In the genomic region with DNA sequence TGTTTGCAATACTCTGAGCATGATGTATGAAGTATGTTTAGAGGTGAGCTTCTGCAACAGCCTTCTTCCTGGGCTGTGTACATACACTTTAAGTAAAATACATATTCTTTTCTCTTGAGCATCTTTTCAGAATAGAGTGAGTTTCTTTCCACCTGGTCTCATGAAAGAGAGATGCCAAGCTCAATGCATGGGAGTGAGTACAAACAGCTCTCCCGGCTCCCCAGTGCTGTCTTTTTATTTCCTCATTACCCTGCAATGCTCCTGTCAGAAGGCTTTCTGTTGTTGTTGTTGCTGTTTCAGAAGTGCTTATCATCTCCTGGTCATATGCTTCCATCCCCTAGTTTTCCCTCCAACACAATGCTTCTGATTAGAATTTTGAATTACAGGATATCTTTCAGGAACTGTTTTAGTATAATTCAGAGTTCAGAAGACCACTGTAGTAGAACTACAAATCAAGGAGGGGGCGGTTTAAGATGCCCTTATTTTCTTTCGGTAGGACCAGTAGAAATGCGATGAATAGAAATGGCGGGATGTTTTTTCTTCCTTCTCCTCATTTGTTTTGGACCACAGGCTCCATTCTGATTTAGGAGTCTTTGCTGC, we compare ENCODE assay signal across 15 mouse cellular contexts. TPM values are rescaled to one million over a fixed set of nuclear protein-coding genes. Genes with fewer than 3 reads are reported as not detected.
DNase-seq lines count a peak whose midpoint lies in the region; ATAC-seq and TF ChIP-seq lines count a peak whose summit lies in the region.
"Had no signal": no experiment of that assay in that cellular context is flagged by ENCODE, and none has a peak within 500 bp of the region (broad histone marks: within the 10 kb centered on the region; RNA-seq: fewer than 3 reads in every experiment).

No protein-coding gene starts in this region.

- H3K27me3 ChIP-seq in forebrain, embryonic 12.5 days = no peaks in the 10 kb centered on the region
- H3K27me3 ChIP-seq in hindbrain, embryonic 14.5 days (ENCODE audit: control insufficient read depth, insufficient read depth, low read length) = no peaks in the 10 kb centered on the region
- no peaks in the 10 kb centered on the region for H3K27me3 ChIP-seq in midbrain, embryonic 16.5 days (ENCODE audit: control insufficient read depth, insufficient read depth, low read depth, low read length)
- H3K27me3 ChIP-seq: embryonic facial prominence, embryonic 13.5 days; heart, embryonic 13.5 days; kidney, embryonic 15.5 days had no signal

- WGBS in forebrain, embryonic 12.5 days = 12% methylated on average over 5 of the region's 5 CpGs
- WGBS in hindbrain, embryonic 14.5 days = 9% methylated on average over 5 of the region's 5 CpGs
- 2% methylated on average over 5 of the region's 5 CpGs for WGBS in midbrain, embryonic 16.5 days

- no peak for TF ChIP-seq CTCF in cortical plate, adult 2 months (IDR thresholded peaks at IDR 0.05; ENCODE audit: extremely low read depth, insufficient read depth, low read length)

- ATAC-seq in forebrain, embryonic 12.5 days (ENCODE audit: low FRiP score) = 0 out of 2 replicates have a peak, but pooled peaks have one; percentile 12
- ATAC-seq in hindbrain, embryonic 14.5 days (ENCODE audit: low FRiP score) = no peak
- no peak for ATAC-seq in midbrain, embryonic 16.5 days
- ATAC-seq: liver, embryonic 12.5 days had no signal

- H3K27ac ChIP-seq in cortical plate, adult 2 months (ENCODE audit: insufficient read depth, low read length) = peak overlapping the region; percentile 9; the same call in 1 of the 2 replicates
- H3K27ac ChIP-seq in forebrain, embryonic 12.5 days = peak overlapping the region; percentile 97
- H3K27ac ChIP-seq in hindbrain, embryonic 14.5 days = peak overlapping the region; percentile 99
- peak overlapping the region; percentile 99 for H3K27ac ChIP-seq in midbrain, embryonic 16.5 days (ENCODE audit: low read length)
- H3K27ac ChIP-seq: embryonic facial prominence, embryonic 13.5 days; heart, embryonic 13.5 days; kidney, embryonic 15.5 days; liver, embryonic 12.5 days had no signal

- no peak overlapping the region for H3K4me3 ChIP-seq in cortical plate, adult 2 months (ENCODE audit: insufficient read depth, low read length)
- peak overlapping the region; percentile 16; the same call in 1 of the 2 replicates for H3K4me3 ChIP-seq in forebrain, embryonic 12.5 days (replicated peaks)
- H3K4me3 ChIP-seq in hindbrain, embryonic 14.5 days (replicated peaks; ENCODE audit: low read length) = no peak overlapping the region; the same call in 1 of the 2 replicates
- 0 out of 2 replicates have a peak overlapping the region, but pooled peaks have one; percentile 13 for H3K4me3 ChIP-seq in midbrain, embryonic 16.5 days (ENCODE audit: low read depth, low read length)
- H3K4me3 ChIP-seq: embryonic facial prominence, embryonic 13.5 days; heart, embryonic 13.5 days; kidney, embryonic 15.5 days; liver, embryonic 12.5 days; myocyte had no signal

- peaks cover 5% of the 10 kb centered on the region; the same call in 1 of the 2 replicates for H3K4me1 ChIP-seq in cortical plate, adult 2 months (ENCODE audit: control insufficient read depth, insufficient read depth, low read length)
- peaks cover 52% of the 10 kb centered on the region for H3K4me1 ChIP-seq in forebrain, embryonic 12.5 days
- H3K4me1 ChIP-seq in hindbrain, embryonic 14.5 days (replicated peaks; ENCODE audit: control insufficient read depth, insufficient read depth, low read length) = peaks cover 51% of the 10 kb centered on the region
- peaks cover 45% of the 10 kb centered on the region for H3K4me1 ChIP-seq in midbrain, embryonic 16.5 days (ENCODE audit: control insufficient read depth, insufficient read depth, low read length)

- H3K36me3 ChIP-seq in forebrain, embryonic 12.5 days (replicated peaks) = peaks cover under 1% of the 10 kb centered on the region; the same call in 1 of the 2 replicates
- no peaks in the 10 kb centered on the region for H3K36me3 ChIP-seq in hindbrain, embryonic 14.5 days (replicated peaks; ENCODE audit: control insufficient read depth, insufficient read depth)
- H3K36me3 ChIP-seq in midbrain, embryonic 16.5 days (ENCODE audit: control insufficient read depth, insufficient read depth, low read length) = no peaks in the 10 kb centered on the region
- H3K36me3 ChIP-seq: embryonic facial prominence, embryonic 13.5 days; heart, embryonic 13.5 days had no signal

- DNase-seq in hindbrain, embryonic 14.5 days (ENCODE audit: low spot score) = peak; percentile 60
- DNase-seq in spleen, postnatal 36 days (ENCODE audit: low spot score in 2 of 2) = no peak
- DNase-seq in spleen, postnatal 10 days (ENCODE audit: low spot score in 2 of 2) = no peak
- no peak for DNase-seq in heart, postnatal 36 days
- DNase-seq in right cerebral cortex, postnatal 36 days (ENCODE audit: low spot score in 2 of 2) = no peak
- DNase-seq: adrenal gland, adult 2 months; cerebellum, adult 9-11 months had no signal

- no peaks in the 10 kb centered on the region for H3K9me3 ChIP-seq in forebrain, embryonic 12.5 days
- no peaks in the 10 kb centered on the region for H3K9me3 ChIP-seq in hindbrain, embryonic 14.5 days (ENCODE audit: control insufficient read depth, low read length)
- no peaks in the 10 kb centered on the region for H3K9me3 ChIP-seq in midbrain, embryonic 16.5 days (replicated peaks; ENCODE audit: control insufficient read depth, low read length, poor library complexity, severe bottlenecking)
- H3K9me3 ChIP-seq: embryonic facial prominence, embryonic 13.5 days; heart, embryonic 13.5 days; kidney, embryonic 15.5 days; liver, embryonic 12.5 days had no signal

- H3K9ac ChIP-seq in forebrain, embryonic 12.5 days = peak overlapping the region; percentile 22; the same call in 1 of the 2 replicates
- peak overlapping the region; percentile 61 for H3K9ac ChIP-seq in hindbrain, embryonic 14.5 days
- H3K9ac ChIP-seq in midbrain, embryonic 16.5 days (ENCODE audit: low read depth, low read length) = peak overlapping the region; percentile 59
- H3K9ac ChIP-seq: embryonic facial prominence, embryonic 13.5 days; heart, embryonic 13.5 days; kidney, embryonic 15.5 days; liver, embryonic 12.5 days had no signal

- peak overlapping the region; percentile 43 for H3K4me2 ChIP-seq in forebrain, embryonic 12.5 days
- H3K4me2 ChIP-seq in hindbrain, embryonic 14.5 days (replicated peaks) = peak overlapping the region; percentile 49
- H3K4me2 ChIP-seq in midbrain, embryonic 16.5 days (ENCODE audit: low read length) = peak overlapping the region; percentile 54
- H3K4me2 ChIP-seq: embryonic facial prominence, embryonic 13.5 days; heart, embryonic 13.5 days; kidney, embryonic 15.5 days; liver, embryonic 12.5 days had no signal

- no peak for TF ChIP-seq POLR2A in cortical plate, adult 2 months (IDR thresholded peaks at IDR 0.05; ENCODE audit: extremely low read depth, insufficient read depth, low read length)

- intact Hi-C loops in heart, postnatal 36 days (cut with DNase I) = loop anchor here (2.0 kb wide), 1 partner anchor 15 kb away; no protein-coding TSS in a partner anchor

RNA-seq across cellular contexts. Expression of gene Trit1, which starts 3.0 kb away (rescaled TPM):
- polyA plus RNA-seq in cortical plate, adult 2 months (2012; rRNA removed) = 12.6 and 15.7 TPM in 2 replicates
- 29.3 and 29.7 TPM in 2 replicates for polyA plus RNA-seq in forebrain, embryonic 12.5 days (2016; fragmentation: Nextera tagmentation; extraction: Ambion mirVana)
- polyA plus RNA-seq in hindbrain, embryonic 14.5 days (2014; fragmentation: Nextera tagmentation; extraction: Ambion mirVana) = 19.8 and 24.6 TPM in 2 replicates
- polyA plus RNA-seq in midbrain, embryonic 16.5 days (2015; fragmentation: Nextera tagmentation; extraction: Ambion mirVana) = 25.3 and 25.9 TPM in 2 replicates
- 1 to 10 TPM; 6.0 to 7.3 TPM for total RNA-seq in heart, postnatal 36 days (2021)

RNA-seq across cellular contexts. Expression of gene Mycl, which starts 18.0 kb away (rescaled TPM):
- 8.4 and 10.1 TPM in 2 replicates for polyA plus RNA-seq in cortical plate, adult 2 months (2012; rRNA removed)
- 84.0 and 84.3 TPM in 2 replicates for polyA plus RNA-seq in forebrain, embryonic 12.5 days (2016; fragmentation: Nextera tagmentation; extraction: Ambion mirVana)
- 68.7 and 71.9 TPM in 2 replicates for polyA plus RNA-seq in hindbrain, embryonic 14.5 days (2014; fragmentation: Nextera tagmentation; extraction: Ambion mirVana)
- polyA plus RNA-seq in midbrain, embryonic 16.5 days (2015; fragmentation: Nextera tagmentation; extraction: Ambion mirVana) = 58.9 and 68.8 TPM in 2 replicates
- under 1 TPM; 0.14 to 0.31 TPM for total RNA-seq in heart, postnatal 36 days (2021)

RNA-seq across cellular contexts. Expression of gene Mfsd2a, which starts 52.5 kb away (rescaled TPM):
- 36.1 and 37.3 TPM in 2 replicates for polyA plus RNA-seq in cortical plate, adult 2 months (2012; rRNA removed)
- polyA plus RNA-seq in forebrain, embryonic 12.5 days (2016; fragmentation: Nextera tagmentation; extraction: Ambion mirVana) = 21.7 TPM in 2 replicates
- polyA plus RNA-seq in hindbrain, embryonic 14.5 days (2014; fragmentation: Nextera tagmentation; extraction: Ambion mirVana) = 27.9 and 28.3 TPM in 2 replicates
- 32.3 and 33.5 TPM in 2 replicates for polyA plus RNA-seq in midbrain, embryonic 16.5 days (2015; fragmentation: Nextera tagmentation; extraction: Ambion mirVana)
- under 1 TPM in 1 of 2 experiments, not detected in 1; 0.42 TPM for total RNA-seq in heart, postnatal 36 days (2021)

Comparison
In these comparisons a context has a peak if more than half of its experiments do, and no peak if none do; other contexts are left out.
1. H3K27ac ChIP-seq: peak in every context shown above with its lines; median percentile 99 in hindbrain, embryonic 14.5 days; 99 in midbrain, embryonic 16.5 days; 97 in forebrain, embryonic 12.5 days; 9 in cortical plate, adult 2 months.
2. H3K4me3 ChIP-seq: peak in forebrain, embryonic 12.5 days (single experiment) and midbrain, embryonic 16.5 days (single experiment); none in cortical plate, adult 2 months (single experiment) and hindbrain, embryonic 14.5 days (single experiment).
3. Peak in every context shown above with its lines, with median percentiles within 50 percentile points of each other: H3K4me2 ChIP-seq and H3K9ac ChIP-seq.